Mouse (Mus musculus) lung, postnatal 10 days (tissue): ENCODE results near the gene Rcc2.
A peak's percentile ranks its signal among the peaks of the same experiment; 100 is the strongest.

Source experiments
- DNase-seq: peaks from one replicate; pipeline ENCODE4 v3.0.0; 2021

Gene Rcc2

DNA sequence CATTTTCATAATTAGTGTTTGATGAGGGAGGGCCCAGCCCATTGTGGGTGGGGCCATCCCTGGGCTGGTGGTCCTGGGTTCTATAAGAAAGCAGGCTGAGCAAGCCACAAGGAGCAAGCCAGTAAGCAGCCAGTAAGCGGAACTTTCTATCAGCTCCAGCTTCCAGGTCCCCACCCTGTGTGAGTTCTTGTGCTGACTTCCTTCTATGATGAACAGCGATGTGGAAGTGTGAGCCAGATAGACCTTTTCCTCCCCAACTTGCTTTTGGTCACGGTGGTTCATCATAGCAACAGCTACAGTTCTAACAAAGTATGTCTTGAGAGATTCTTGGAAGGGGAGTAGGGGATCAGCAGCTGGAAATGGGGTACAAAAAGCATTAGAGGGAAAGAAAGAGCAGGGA, 65.6 kb downstream of the Rcc2 start:
- no peak for DNase-seq

DNA sequence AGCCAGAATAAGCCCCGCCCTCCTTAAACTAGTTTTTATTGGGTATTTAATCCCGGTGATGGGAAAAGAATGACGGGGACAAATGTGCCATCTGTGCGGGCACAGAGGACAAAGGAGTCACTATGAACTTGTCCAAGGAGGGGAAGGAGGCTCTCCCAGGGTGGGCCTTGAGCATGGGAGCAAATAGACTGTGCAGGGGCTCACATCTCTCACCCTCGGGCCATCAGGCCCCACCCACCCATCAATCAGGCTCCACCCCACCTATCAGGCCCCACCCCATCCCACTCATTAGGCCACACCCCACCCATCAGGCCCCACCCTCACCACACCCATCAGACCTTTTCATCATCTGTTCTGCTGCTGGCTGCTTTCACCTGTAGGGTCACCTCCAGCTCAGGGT, 68.6 kb downstream of the Rcc2 start:
- no peak for DNase-seq

DNA sequence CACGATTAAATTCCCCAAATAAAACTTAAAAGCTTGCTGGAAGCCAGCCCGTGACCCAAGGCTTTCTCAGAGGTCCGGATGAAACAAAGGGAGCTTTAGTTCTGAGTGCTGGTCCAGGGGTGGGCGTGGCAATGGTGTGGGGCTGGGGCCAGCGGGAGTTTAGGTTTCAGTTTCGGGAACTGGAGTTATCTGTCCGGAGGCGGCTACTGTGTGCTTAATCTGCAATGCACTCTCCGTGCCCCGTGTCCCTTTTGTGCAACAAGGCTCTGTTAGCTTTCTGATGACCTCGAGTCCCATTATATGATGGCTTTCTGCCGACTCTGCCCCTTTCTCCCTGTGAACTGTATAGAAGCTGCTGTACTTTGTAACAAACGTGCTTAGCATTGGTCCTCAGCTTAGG, 70.1 kb downstream of the Rcc2 start:
- peak; percentile 80 for DNase-seq

DNA sequence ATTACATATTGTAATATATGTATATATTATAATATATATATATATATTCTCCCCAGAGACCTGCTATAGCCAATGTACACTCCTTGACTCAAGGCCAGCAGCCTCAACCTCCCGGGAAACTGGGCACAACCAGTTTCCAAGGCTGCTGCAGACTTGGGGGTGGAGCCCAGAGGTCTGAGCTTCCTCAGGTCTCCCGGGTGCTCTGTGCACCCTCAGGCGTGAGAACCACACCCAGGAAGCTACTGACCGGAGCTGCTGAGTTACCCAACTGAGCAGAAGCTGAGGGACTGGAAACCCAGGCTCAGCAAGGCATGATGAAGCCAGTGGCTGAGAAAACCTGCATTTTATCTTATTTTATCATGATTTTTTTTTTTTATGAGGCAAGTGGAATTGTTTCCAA, 70.8 kb downstream of the Rcc2 start:
- DNase-seq = peak; percentile 56
